Mouse (Mus musculus) retina, postnatal 1 day (tissue): Measurements from ENCODE around the gene Wwc2.

Experiments used
- DNase-seq: peaks from one replicate; pipeline ENCODE4 v3.0.0-alpha.2; 2012

Wwc2 gene

GRCm38 (mm10) chr8:47939217-47939616 is 51.5 kb downstream of the Wwc2 start:
- no peak for DNase-seq

GRCm38 (mm10) chr8:47936386-47936785 is 54.3 kb downstream of the Wwc2 start:
- DNase-seq, result no peak

- no peak for DNase-seq
Observed at GRCm38 (mm10) chr8:47935461-47935860, 55.3 kb downstream of the Wwc2 start.

GRCm38 (mm10) chr8:47933087-47933486 is 57.6 kb downstream of the Wwc2 start:
- no peak for DNase-seq

GRCm38 (mm10) chr8:47932028-47932790 is 58.5 kb downstream of the Wwc2 start:
- DNase-seq, result no peak

- no peak for DNase-seq
Observed at GRCm38 (mm10) chr8:47931371-47931770, 59.4 kb downstream of the Wwc2 start.

GRCm38 (mm10) chr8:47929615-47930014 is 61.1 kb downstream of the Wwc2 start:
- no peak for DNase-seq

GRCm38 (mm10) chr8:47928604-47929185 is 62.0 kb downstream of the Wwc2 start:
- no peak for DNase-seq

- no peak for DNase-seq
Observed at GRCm38 (mm10) chr8:47924921-47925320, 65.8 kb downstream of the Wwc2 start.

- DNase-seq, result no peak
Observed at GRCm38 (mm10) chr8:47922816-47923215, 67.9 kb downstream of the Wwc2 start.

- DNase-seq, result no peak
Observed at GRCm38 (mm10) chr8:47922011-47922410, 68.7 kb downstream of the Wwc2 start.

- no peak for DNase-seq
Observed at GRCm38 (mm10) chr8:47920575-47921144, 70.1 kb downstream of the Wwc2 start.

GRCm38 (mm10) chr8:47917060-47918035 is 73.4 kb downstream of the Wwc2 start:
- no peak for DNase-seq

- no peak for DNase-seq
Observed at GRCm38 (mm10) chr8:47915521-47915920, 75.2 kb downstream of the Wwc2 start.

GRCm38 (mm10) chr8:47914946-47915345 is 75.8 kb downstream of the Wwc2 start:
- no peak for DNase-seq

GRCm38 (mm10) chr8:47914161-47914560 is 76.6 kb downstream of the Wwc2 start:
- DNase-seq, result no peak

GRCm38 (mm10) chr8:47913621-47914020 is 77.1 kb downstream of the Wwc2 start:
- DNase-seq, result no peak

- DNase-seq, result no peak
Observed at GRCm38 (mm10) chr8:47909681-47910080, 81.0 kb downstream of the Wwc2 start.

- no peak for DNase-seq
Observed at GRCm38 (mm10) chr8:47907056-47907455, 83.7 kb downstream of the Wwc2 start.

GRCm38 (mm10) chr8:47906142-47906541 is 84.6 kb downstream of the Wwc2 start:
- DNase-seq, result no peak

- DNase-seq, result no peak
Observed at GRCm38 (mm10) chr8:47905256-47905655, 85.5 kb downstream of the Wwc2 start.

GRCm38 (mm10) chr8:47904004-47904403 is 86.7 kb downstream of the Wwc2 start:
- no peak for DNase-seq

- DNase-seq, result no peak
Observed at GRCm38 (mm10) chr8:47902704-47903103, 88.0 kb downstream of the Wwc2 start.
